Mouse (Mus musculus): ENCODE measurements around the gene Sh3pxd2a.

GRCm38 (mm10) chr19:47346606-47347005 is 117.6 kb downstream of the Sh3pxd2a start:
- TF ChIP-seq POLR2A (IDR thresholded peaks at IDR 0.05; ENCODE audit: insufficient read depth, low read length) (no peak), CTCF (IDR thresholded peaks at IDR 0.05; ENCODE audit: low read depth, low read length) (no peak)
